15 mouse cellular contexts compared by ENCODE assay signal in genomic region chr7:52865755-52866154, GRCm38 (mm10).
DNase-seq lines count a peak whose midpoint lies in the region.
"Had no signal": no experiment of that assay in that cellular context is flagged by ENCODE, and none has a peak within 500 bp of the region (broad histone marks: within the 10 kb centered on the region; RNA-seq: fewer than 3 reads in every experiment).

No protein-coding gene starts in this region.

- peak; percentile 19 to 83 for DNase-seq in adrenal gland, adult (ENCODE audit: inconsistent age in 2 of 2, low spot score in 1 of 2)
- DNase-seq in adrenal gland, postnatal 4 days (ENCODE audit: low spot score in 2 of 2) = no peak
- DNase-seq in embryo, embryonic 11 days = peak; percentile 0
- no peak for DNase-seq in embryo, embryonic 10 days (ENCODE audit: low spot score)
- DNase-seq in Muller cell, postnatal 12 days (ENCODE audit: inconsistent ontology term) = peak; percentile 75
- peak; percentile 2 to 11 for DNase-seq in adrenal gland, postnatal 36 days
- no peak for DNase-seq in thymus, postnatal 4 days
- DNase-seq in left cerebral cortex, postnatal 36 days (ENCODE audit: low spot score in 2 of 2) = no peak
- DNase-seq: cerebellum, adult 11 months; cerebellum, adult 8-10 months; cerebellum, postnatal 25 days; gastrocnemius, postnatal 14 days; heart, adult 2 months; heart, postnatal 14 days; kidney, adult 11 months had no signal

- intact Hi-C loops in left cerebral cortex, postnatal 36 days (cut with DNase I) = no loop called here

Comparison
In these comparisons a context has a peak if more than half of its experiments do, and no peak if none do; other contexts are left out.
1. DNase-seq: peak in adrenal gland, adult (2 of 2), embryo, embryonic 11 days (single experiment), Muller cell, postnatal 12 days (single experiment) and adrenal gland, postnatal 36 days (2 of 2); none in adrenal gland, postnatal 4 days (0 of 2), embryo, embryonic 10 days (single experiment), thymus, postnatal 4 days (single experiment) and left cerebral cortex, postnatal 36 days (0 of 2).